Mouse (Mus musculus) CH12.LX (cell line): ENCODE results near the gene Acvrl1. TPM values are rescaled to one million over a fixed set of nuclear protein-coding genes. Genes with fewer than 3 reads are reported as not detected.

ENCODE experiments used
- DNase-seq: peaks from one replicate; pipeline ENCODE4 v3.0.0-alpha.2; 2013; ENCODE audit errors: extremely low read depth
- H3K27ac ChIP-seq: 2 replicates; pipeline ENCODE4 v1.5.1; 2012; ENCODE audit warnings: low read depth, mild to moderate bottlenecking, control low read depth, moderate library complexity; ENCODE audit not compliant: insufficient read depth
- H3K27me3 ChIP-seq: replicated peaks from 2 replicates; pipeline ENCODE3; 2012; ENCODE audit warnings: inconsistent platforms
- H3K36me3 ChIP-seq, 2 experiments: replicated peaks in 1 of 2; 2 replicates each; pipeline versions ENCODE3 to v1.6.1; 2012; ENCODE audit warnings: inconsistent platforms in 1 of 2, low read length in 1 of 2, mild to moderate bottlenecking in 1 of 2, mixed read lengths in 1 of 2, moderate library complexity in 1 of 2; ENCODE audit not compliant: control insufficient read depth in 1 of 2, insufficient read depth in 1 of 2
- H3K4me1 ChIP-seq, 2 experiments: 2 replicates each; pipeline ENCODE4 v1.6.1; 2012; ENCODE audit warnings: inconsistent platforms in 1 of 2, moderate library complexity in 1 of 2; ENCODE audit not compliant: insufficient read depth in 2 of 2, control insufficient read depth in 1 of 2
- H3K4me2 ChIP-seq: 2 replicates; pipeline ENCODE4 v1.6.1; 2012; ENCODE audit warnings: low read depth, mild to moderate bottlenecking, control low read depth; ENCODE audit not compliant: poor library complexity, insufficient read depth, severe bottlenecking
- H3K4me3 ChIP-seq, 3 experiments: fragments of 150-350 bp in 1 of 3; sonication (generic) in 1 of 3; replicated peaks in 1 of 3; 2 replicates each; pipeline versions ENCODE3 to v1.5.1; 2011 to 2012; ENCODE audit warnings: low read depth in 2 of 3, low read length in 2 of 3, mild to moderate bottlenecking in 2 of 3, moderate library complexity in 2 of 3, control low read depth in 1 of 3, improper control_type of control experiment in 1 of 3, inconsistent platforms in 1 of 3, mixed read lengths in 1 of 3; ENCODE audit not compliant: poor library complexity in 1 of 3
- H3K79me2 ChIP-seq: replicated peaks from 2 replicates; pipeline ENCODE4 v1.6.1; 2012; ENCODE audit warnings: mild to moderate bottlenecking, moderate library complexity; ENCODE audit not compliant: control insufficient read depth, poor library complexity, insufficient read depth, severe bottlenecking; ENCODE audit errors: extremely low read depth
- H3K9ac ChIP-seq: 2 replicates; pipeline ENCODE4 v1.6.1; 2012; ENCODE audit warnings: low read depth, mild to moderate bottlenecking, control low read depth, moderate library complexity; ENCODE audit not compliant: insufficient read depth
- H3K9me3 ChIP-seq: replicated peaks from 2 replicates; pipeline ENCODE3; 2012; ENCODE audit warnings: low read length, inconsistent platforms, mixed read lengths
- CHD2 ChIP-seq: IDR thresholded peaks from 2 replicates; pipeline ENCODE4 v1.6.1; 2011; ENCODE audit warnings: low read length, improper control_type of control experiment
- E2F4 ChIP-seq: IDR thresholded peaks from 2 replicates; pipeline ENCODE4 v1.6.1; 2011; ENCODE audit warnings: low read depth, low read length, improper control_type of control experiment; ENCODE audit not compliant: insufficient replicate concordance
- EP300 ChIP-seq: IDR thresholded peaks from 2 replicates; pipeline ENCODE4 v1.6.1; 2011; ENCODE audit warnings: low read length, improper control_type of control experiment
- GABPA ChIP-seq: IDR thresholded peaks from 2 replicates; pipeline ENCODE4 v1.6.1; 2012; ENCODE audit warnings: low read depth, low read length, improper control_type of control experiment, inconsistent platforms; ENCODE audit not compliant: insufficient replicate concordance
- HCFC1 ChIP-seq: IDR thresholded peaks from 2 replicates; pipeline ENCODE4 v1.6.1; 2012; ENCODE audit warnings: low read depth, mild to moderate bottlenecking, inconsistent platforms, low read length, improper control_type of control experiment
- IRF4 ChIP-seq: IDR thresholded peaks from 2 replicates; pipeline ENCODE4 v1.6.1; 2014; ENCODE audit warnings: low read depth, mild to moderate bottlenecking, inconsistent platforms, low read length, improper control_type of control experiment
- JUN ChIP-seq: IDR thresholded peaks from 2 replicates; pipeline ENCODE4 v1.6.1; 2011; ENCODE audit warnings: low read depth, mild to moderate bottlenecking, low read length, improper control_type of control experiment, moderate library complexity; ENCODE audit not compliant: insufficient read depth
- KAT2A ChIP-seq: IDR thresholded peaks from 2 replicates; pipeline ENCODE4 v1.6.1; 2012; ENCODE audit warnings: low read length, improper control_type of control experiment, inconsistent platforms; ENCODE audit not compliant: insufficient replicate concordance
- MAFK ChIP-seq: IDR thresholded peaks from 2 replicates; pipeline ENCODE4 v1.6.1; 2011; ENCODE audit warnings: low read length, improper control_type of control experiment; ENCODE audit not compliant: insufficient replicate concordance
- MAX ChIP-seq: IDR thresholded peaks from 2 replicates; pipeline ENCODE4 v1.6.1; 2011; ENCODE audit warnings: low read length, improper control_type of control experiment
- MEF2A ChIP-seq: IDR thresholded peaks from 2 replicates; pipeline ENCODE4 v1.6.1; 2014; ENCODE audit warnings: low read depth, mild to moderate bottlenecking, inconsistent platforms, low read length, improper control_type of control experiment, borderline replicate concordance
- MYC ChIP-seq: IDR thresholded peaks from 2 replicates; pipeline ENCODE4 v1.6.1; 2011; ENCODE audit warnings: low read depth, mild to moderate bottlenecking, improper control_type of control experiment, low read length
- NELFE ChIP-seq: IDR thresholded peaks from 2 replicates; pipeline ENCODE4 v1.6.1; 2011; ENCODE audit warnings: low read depth, low read length, improper control_type of control experiment
- NRF1 ChIP-seq: IDR thresholded peaks from 2 replicates; pipeline ENCODE4 v1.6.1; 2014; ENCODE audit warnings: low read depth, mild to moderate bottlenecking, inconsistent platforms, low read length, improper control_type of control experiment, moderate library complexity
- PAX5 ChIP-seq: IDR thresholded peaks from 2 replicates; pipeline ENCODE4 v1.6.1; 2012; ENCODE audit warnings: low read length, inconsistent platforms, mixed read lengths
- POLR2A ChIP-seq: IDR thresholded peaks from 2 replicates; pipeline ENCODE4 v1.6.1; 2011; ENCODE audit warnings: low read depth, mild to moderate bottlenecking, improper control_type of control experiment, low read length
- POLR2AphosphoS2 ChIP-seq: IDR thresholded peaks from 2 replicates; pipeline ENCODE4 v1.6.1; 2011; ENCODE audit warnings: low read depth, low read length, improper control_type of control experiment
- SMC3 ChIP-seq: IDR thresholded peaks from 2 replicates; pipeline ENCODE4 v1.6.1; 2011; ENCODE audit warnings: low read depth, low read length, improper control_type of control experiment
- TCF12 ChIP-seq: IDR thresholded peaks from 2 replicates; pipeline ENCODE4 v1.6.1; 2014; ENCODE audit warnings: low read depth, mild to moderate bottlenecking, inconsistent platforms, low read length, improper control_type of control experiment
- USF1 ChIP-seq: IDR thresholded peaks from 2 replicates; pipeline ENCODE4 v1.6.1; 2014; ENCODE audit warnings: low read depth, mild to moderate bottlenecking, inconsistent platforms, low read length, improper control_type of control experiment
- USF2 ChIP-seq: conservative IDR thresholded peaks from 2 replicates; pipeline ENCODE4 v1.6.1; 2011; ENCODE audit warnings: low read depth, low read length, improper control_type of control experiment
- ZMIZ1 ChIP-seq: IDR thresholded peaks from 2 replicates; pipeline ENCODE4 v1.6.1; 2012; ENCODE audit warnings: low read depth, mild to moderate bottlenecking, inconsistent platforms, low read length, improper control_type of control experiment
- dilution Hi-C: fragments of 300-500 bp; cut with MboI; formaldehyde crosslinking; loops from 2 replicates; pipeline ENCODE4 v1.14.3; 2020; ENCODE audit warnings: low sequenced_read_pairs; ENCODE audit not compliant: extremely low pct_unique_long_range_greater_than_20kb, extremely low pct_ligation_motif_present
- in situ Hi-C: fragments of 300-500 bp; cut with MboI; formaldehyde crosslinking; loops from 3 replicates; pipeline ENCODE4 v1.14.3; 2019; ENCODE audit warnings: low sequenced_read_pairs, low pct_ligation_motif_present, low pct_unique_long_range_greater_than_20kb, mixed read lengths
- polyA plus RNA-seq: library from polyadenylated mRNA; unstranded; fragments of >175 nt; gene quantifications from 2 replicates; pipeline ENCODE4 v1.2.1, GENCODE M21; 2012; ENCODE audit warnings: low read depth; ENCODE audit not compliant: insufficient read length
- total RNA-seq, 2 experiments: library from RNA; depleted of rRNA; stranded (reverse); fragments of 300-350 nt in 1 of 2; fragments of >200 nt in 1 of 2; gene quantifications; 2 replicates each; pipeline ENCODE4 v1.2.3; 2012 to 2014

The Acvrl1 gene
- total and polyA plus RNA-seq, 3 experiments: 4.0 to 9.5 (median 5.2) TPM

- Histone ChIP-seq H3K27ac (no peak overlapping the region), H3K27me3 (peaks cover 65% of the 10 kb centered on the region), H3K4me3 (no peak overlapping the region), H3K9ac (no peak overlapping the region), H3K36me3 (no peaks in the 10 kb centered on the region), H3K9me3 (no peaks in the 10 kb centered on the region), H3K4me2 (no peak overlapping the region), H3K79me2 (no peaks in the 10 kb centered on the region), H3K4me1 (peaks cover 2% of the 10 kb centered on the region in 2 experiments; a peak in 2 of 4 replicates)
- in situ Hi-C loops (no loop called here), dilution Hi-C loops (no loop called here)
- TF ChIP-seq EP300 (no peak), MAFK (no peak), POLR2AphosphoS2 (no peak), USF1 (no peak), HCFC1 (no peak), E2F4 (no peak), ZMIZ1 (no peak), PAX5 (no peak), CHD2 (no peak), SMC3 (no peak), MYC (no peak), JUN (no peak), MEF2A (no peak), MAX (no peak), TCF12 (no peak), NELFE (no peak), NRF1 (no peak), IRF4 (no peak)
- DNase-seq: no peak
Observed at GRCm38 (mm10) chr15:101094979-101095378, 33.3 kb upstream of the Acvrl1 start.

- no peak overlapping the region for H3K4me3 ChIP-seq
- dilution Hi-C loops (no loop called here), in situ Hi-C loops (no loop called here)
- no peak for DNase-seq
- H3K79me2 ChIP-seq: no peaks in the 10 kb centered on the region
- H3K9me3 ChIP-seq: peaks cover under 1% of the 10 kb centered on the region
- H3K9ac ChIP-seq: no peak overlapping the region
- H3K27ac ChIP-seq: no peak overlapping the region
- H3K4me2 ChIP-seq: no peak overlapping the region
- H3K36me3 ChIP-seq: no peaks in the 10 kb centered on the region
- peaks cover 2% of the 10 kb centered on the region in 2 experiments; a peak in 2 of 4 replicates for H3K4me1 ChIP-seq
- TF ChIP-seq KAT2A: no peak
- no peak for TF ChIP-seq USF2
- TF ChIP-seq GABPA: no peak
- TF ChIP-seq MEF2A: no peak
- no peak for TF ChIP-seq POLR2A
- TF ChIP-seq, all 38 proteins: peak for 0
- peaks cover 61% of the 10 kb centered on the region for H3K27me3 ChIP-seq
Observed at GRCm38 (mm10) chr15:101095392-101095791, 32.9 kb upstream of the Acvrl1 start.
